21 mouse cellular contexts compared by ENCODE assay signal in the genomic region with DNA sequence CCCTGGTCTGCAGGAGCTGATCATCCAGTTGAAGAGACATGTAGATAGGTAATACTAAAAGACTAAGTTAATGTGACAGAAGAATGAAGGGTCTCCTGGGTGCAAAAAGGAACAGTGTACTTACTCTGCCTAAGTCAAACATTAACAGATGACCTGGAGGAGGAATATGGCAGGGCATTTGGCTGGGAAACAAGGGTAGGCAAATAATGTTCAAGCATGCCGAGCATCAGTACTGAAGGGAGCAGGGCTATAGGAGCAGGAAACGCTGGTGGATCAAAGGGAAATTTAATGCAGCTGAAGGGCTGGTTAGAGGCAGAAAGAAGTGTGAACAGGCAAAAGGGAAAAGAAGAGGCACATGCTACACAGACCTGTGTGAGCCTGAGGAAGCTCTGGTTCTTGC. TPM values are rescaled to one million over a fixed set of nuclear protein-coding genes. Genes with fewer than 3 reads are reported as not detected.
A peak's percentile ranks its signal among the peaks of the same experiment; 100 is the strongest.
DNase-seq lines count a peak whose midpoint lies in the region; ATAC-seq and TF ChIP-seq lines count a peak whose summit lies in the region.
"Had no signal": no experiment of that assay in that cellular context is flagged by ENCODE, and none has a peak within 500 bp of the region (broad histone marks: within the 10 kb centered on the region; RNA-seq: fewer than 3 reads in every experiment).

No protein-coding gene starts in this region.

- H3K27ac ChIP-seq in kidney, adult 2 months (ENCODE audit: insufficient read depth, low read depth, low read length) = no peak overlapping the region
- no peak overlapping the region for H3K27ac ChIP-seq in liver, adult 2 months (replicated peaks; ENCODE audit: insufficient read depth, low read depth, low read length)
- no peak overlapping the region for H3K27ac ChIP-seq in intestine, embryonic 15.5 days
- no peak overlapping the region for H3K27ac ChIP-seq in liver, embryonic 14.5 days
- H3K27ac ChIP-seq: forebrain, embryonic 10.5 days; heart, embryonic 15.5 days; hindbrain, postnatal 0 days; limb, embryonic 15.5 days; neural tube, embryonic 12.5 days had no signal

- no peak for TF ChIP-seq CTCF in kidney, adult 2 months (conservative IDR thresholded peaks at IDR 0.05; ENCODE audit: insufficient read depth, insufficient read length, low read depth, low read length)
- no peak for TF ChIP-seq CTCF in liver, adult 2 months (IDR thresholded peaks at IDR 0.05; ENCODE audit: low read depth, low read length)
- no peak for TF ChIP-seq CTCF in liver, embryonic 14.5 days (IDR thresholded peaks at IDR 0.05; ENCODE audit: low read depth)

- H3K9ac ChIP-seq in liver, adult 2 months (ENCODE audit: low read depth, low read length) = no peak overlapping the region
- H3K9ac ChIP-seq in intestine, embryonic 15.5 days = no peak overlapping the region
- H3K9ac ChIP-seq in liver, embryonic 14.5 days (replicated peaks) = no peak overlapping the region
- H3K9ac ChIP-seq: heart, embryonic 15.5 days; limb, embryonic 15.5 days; neural tube, embryonic 12.5 days had no signal

- H3K4me1 ChIP-seq in kidney, adult 2 months (ENCODE audit: control insufficient read depth, insufficient read depth, low read length) = peaks cover 8% of the 10 kb centered on the region; the same call in 1 of the 2 replicates
- H3K4me1 ChIP-seq in liver, adult 2 months (ENCODE audit: control insufficient read depth, insufficient read depth, low read length) = peaks cover 11% of the 10 kb centered on the region
- H3K4me1 ChIP-seq in intestine, embryonic 15.5 days (replicated peaks) = no peaks in the 10 kb centered on the region
- peaks cover 0 to 17% of the 10 kb centered on the region in 2 experiments; a peak in 2 of 4 replicates for H3K4me1 ChIP-seq in liver, embryonic 14.5 days (replicated peaks; ENCODE audit: control insufficient read depth in 2 of 2, insufficient read depth in 2 of 2, low read length in 1 of 2)
- H3K4me1 ChIP-seq: forebrain, embryonic 10.5 days; limb, embryonic 15.5 days; neural tube, embryonic 12.5 days had no signal

- no peak for TF ChIP-seq EP300 in liver, embryonic 14.5 days (IDR thresholded peaks at IDR 0.05; ENCODE audit: low read depth)

- no peak overlapping the region for H3K4me3 ChIP-seq in kidney, adult 2 months (ENCODE audit: insufficient read depth, low read depth, low read length)
- no peak overlapping the region for H3K4me3 ChIP-seq in liver, adult 2 months (ENCODE audit: insufficient read depth, low read depth, low read length)
- no peak overlapping the region for H3K4me3 ChIP-seq in intestine, embryonic 15.5 days (replicated peaks)
- no peak overlapping the region for H3K4me3 ChIP-seq in liver, embryonic 14.5 days (ENCODE audit: insufficient read depth in 1 of 2, low read depth in 2 of 2, low read length in 2 of 2)
- H3K4me3 ChIP-seq: forebrain, embryonic 10.5 days; heart, embryonic 15.5 days; limb, embryonic 15.5 days; neural tube, embryonic 12.5 days had no signal

- H3K4me2 ChIP-seq in intestine, embryonic 15.5 days (replicated peaks) = no peak overlapping the region
- no peak overlapping the region for H3K4me2 ChIP-seq in liver, embryonic 14.5 days (ENCODE audit: low read depth)
- H3K4me2 ChIP-seq: heart, embryonic 15.5 days; limb, embryonic 15.5 days; midbrain, embryonic 11.5 days; neural tube, embryonic 12.5 days had no signal

- DNase-seq in kidney, adult 2 months = peak; percentile 40
- DNase-seq in kidney, postnatal 4 days = no peak
- peak; percentile 69 for DNase-seq in liver, adult 2 months (ENCODE audit: extremely low read depth, low read depth, low spot score)
- no peak for DNase-seq in liver
- DNase-seq in liver, embryonic 14.5 days (ENCODE audit: low read depth in 3 of 3, low spot score in 3 of 3) = no peak
- no peak for DNase-seq in embryo, embryonic 10.5 days (ENCODE audit: low spot score)
- DNase-seq in retina, embryonic 14.5 days (ENCODE audit: low spot score) = no peak
- DNase-seq: cerebellum, adult 2 months; cerebellum, postnatal 36 days; heart, adult 11 months; lung, postnatal 4 days; right cerebral cortex, adult 18-20 months; thymus, postnatal 14 days had no signal

- H3K36me3 ChIP-seq in kidney, adult 2 months (ENCODE audit: control insufficient read depth, insufficient read depth, low read length) = no peaks in the 10 kb centered on the region
- H3K36me3 ChIP-seq in liver, adult 2 months (ENCODE audit: control insufficient read depth, insufficient read depth, low read length) = no peaks in the 10 kb centered on the region; the same call in 1 of the 2 replicates
- no peaks in the 10 kb centered on the region for H3K36me3 ChIP-seq in intestine, embryonic 15.5 days
- H3K36me3 ChIP-seq in liver, embryonic 14.5 days (replicated peaks; ENCODE audit: control insufficient read depth, insufficient read depth, low read depth) = no peaks in the 10 kb centered on the region; the same call in 1 of the 2 replicates
- H3K36me3 ChIP-seq: forebrain, embryonic 10.5 days; heart, embryonic 15.5 days; neural tube, embryonic 12.5 days had no signal

- no peaks in the 10 kb centered on the region for H3K9me3 ChIP-seq in intestine, embryonic 15.5 days
- H3K9me3 ChIP-seq in liver, embryonic 14.5 days (ENCODE audit: control insufficient read depth, low read length) = no peaks in the 10 kb centered on the region
- H3K9me3 ChIP-seq: forebrain, embryonic 10.5 days; G1E; heart, embryonic 15.5 days; limb, embryonic 15.5 days; neural tube, embryonic 12.5 days had no signal

- TF ChIP-seq POLR2A in kidney, adult 2 months (IDR thresholded peaks at IDR 0.05; ENCODE audit: low read depth, low read length) = no peak
- TF ChIP-seq POLR2A in liver, adult 2 months (IDR thresholded peaks at IDR 0.05; ENCODE audit: extremely low read depth, insufficient read depth, low read length) = no peak

- peak; percentile 55; the same call in 1 of the 2 replicates for ATAC-seq in intestine, embryonic 15.5 days
- peak; percentile 19; the same call in 1 of the 2 replicates for ATAC-seq in liver, embryonic 14.5 days (ENCODE audit: insufficient read depth)
- ATAC-seq: hindbrain, postnatal 0 days had no signal

- peaks cover 14% of the 10 kb centered on the region for H3K79me2 ChIP-seq in liver, adult 2 months (ENCODE audit: control insufficient read depth, insufficient read depth, low read length)

- no peaks in the 10 kb centered on the region for H3K27me3 ChIP-seq in kidney, adult 2 months (replicated peaks; ENCODE audit: control insufficient read depth, insufficient read depth, low read length)
- H3K27me3 ChIP-seq in liver, adult 2 months (ENCODE audit: control insufficient read depth, insufficient read depth, low read length) = no peaks in the 10 kb centered on the region
- H3K27me3 ChIP-seq in intestine, embryonic 15.5 days (replicated peaks) = no peaks in the 10 kb centered on the region
- no peaks in the 10 kb centered on the region for H3K27me3 ChIP-seq in liver, embryonic 14.5 days (ENCODE audit: control insufficient read depth, insufficient read depth, low read length)
- H3K27me3 ChIP-seq: heart, embryonic 15.5 days; limb, embryonic 15.5 days; neural tube, embryonic 12.5 days had no signal

- WGBS in kidney, adult 2 months = 20% methylated on average over 2 of the region's 2 CpGs
- WGBS in liver, adult 2 months = 18% methylated on average over 2 of the region's 2 CpGs
- 38% methylated on average over 2 of the region's 2 CpGs for WGBS in intestine, embryonic 15.5 days
- WGBS in liver, embryonic 14.5 days (ENCODE audit: insufficient replicate concordance) = 59% methylated on average over 2 of the region's 2 CpGs

RNA-seq across cellular contexts. Expression of gene Mindy3, which starts 8.1 kb away (rescaled TPM):
- polyA plus RNA-seq in kidney, adult 2 months (2012; rRNA removed) = 45.9 and 87.0 TPM in 2 replicates
- total RNA-seq in liver, adult 2 months (2014; rRNA removed) = 20.3 and 23.1 TPM in 2 replicates
- 46.4 and 49.0 TPM in 2 replicates for polyA plus RNA-seq in liver, adult 2 months (2012; rRNA removed)
- polyA plus RNA-seq in intestine, embryonic 15.5 days (2015; fragmentation: Nextera tagmentation; extraction: Ambion mirVana) = 20.7 and 25.0 TPM in 2 replicates
- polyA plus RNA-seq in liver, embryonic 14.5 days (2012; rRNA removed) = 9.8 and 13.9 TPM in 2 replicates
- 15.2 and 15.7 TPM in 2 replicates for polyA plus RNA-seq in liver, embryonic 14.5 days (2014; fragmentation: Nextera tagmentation; extraction: Ambion mirVana)

Comparison
In these comparisons a context has a peak if more than half of its experiments do, and no peak if none do; other contexts are left out.
1. DNase-seq: peak in kidney, adult 2 months (single experiment) and liver, adult 2 months (single experiment); none in kidney, postnatal 4 days (0 of 2), liver (single experiment), liver, embryonic 14.5 days (0 of 3), embryo, embryonic 10.5 days (single experiment) and retina, embryonic 14.5 days (single experiment).